Mouse (Mus musculus) right cerebral cortex, postnatal 25 days (tissue): Measurements from ENCODE around the gene Tmem91.
A peak's percentile ranks its signal among the peaks of the same experiment; 100 is the strongest.

Experiments
- DNase-seq: peaks from one replicate; pipeline ENCODE4 v3.0.0; 2022

The Tmem91 gene

DNA sequence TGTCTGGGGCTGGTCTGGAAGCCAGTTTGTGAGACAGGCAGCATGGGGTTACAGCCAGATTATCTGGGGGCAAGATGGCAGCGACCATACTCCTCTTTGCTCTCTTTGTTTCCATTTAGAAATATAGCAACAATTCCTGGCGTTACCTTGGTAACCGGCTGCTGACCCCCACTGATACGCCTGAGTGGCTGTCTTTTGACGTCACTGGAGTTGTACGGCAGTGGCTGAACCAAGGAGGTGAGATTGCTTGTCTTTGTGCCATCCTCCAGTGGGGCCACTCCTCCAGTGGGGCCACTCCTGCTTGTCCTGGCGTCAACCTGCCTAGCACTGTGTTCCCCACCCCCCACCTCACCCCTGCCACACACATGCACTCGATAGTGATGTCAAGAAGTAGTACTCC, 19.1 kb upstream of the Tmem91 start:
- DNase-seq = no peak

DNA sequence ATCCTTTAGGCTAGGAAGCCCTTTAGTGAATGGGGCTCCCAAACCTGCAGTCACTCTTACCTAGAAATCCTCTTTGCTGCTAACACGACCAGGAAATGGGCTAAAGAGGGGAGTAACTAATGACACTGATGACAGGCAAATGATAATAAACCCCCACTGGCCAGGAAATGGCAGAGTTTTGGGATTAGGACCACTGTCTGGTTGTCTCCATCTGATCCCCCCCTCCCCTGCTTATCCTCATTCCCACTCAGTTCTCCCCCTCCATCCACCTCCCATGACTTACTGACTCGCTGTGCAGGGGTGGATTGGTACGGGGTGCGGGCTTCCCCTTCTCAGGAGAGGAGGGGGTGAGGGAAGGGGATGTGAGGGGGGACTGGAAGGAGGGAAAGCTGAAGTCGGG, 15.1 kb upstream of the Tmem91 start:
- DNase-seq = no peak

DNA sequence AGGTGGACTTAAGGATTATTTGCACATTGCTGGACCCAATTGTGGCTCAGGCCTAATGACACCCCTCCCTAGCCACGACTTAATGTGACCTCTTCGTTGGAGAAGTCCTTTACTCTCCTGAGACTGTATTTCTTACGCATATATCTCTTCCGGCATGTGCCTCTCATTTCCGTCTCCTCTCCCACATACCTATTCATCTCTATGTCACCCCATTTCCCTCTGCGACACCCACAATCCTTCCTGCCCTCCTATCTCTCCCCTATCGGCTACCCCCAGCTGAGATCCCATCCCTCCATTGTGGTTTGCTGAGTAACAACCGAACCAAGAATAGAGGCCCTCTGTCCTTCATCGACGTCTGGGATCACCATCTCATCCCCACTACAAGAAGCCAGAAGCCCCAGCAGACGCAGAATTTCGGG, 14.6 kb upstream of the Tmem91 start:
- DNase-seq = no peak

DNA sequence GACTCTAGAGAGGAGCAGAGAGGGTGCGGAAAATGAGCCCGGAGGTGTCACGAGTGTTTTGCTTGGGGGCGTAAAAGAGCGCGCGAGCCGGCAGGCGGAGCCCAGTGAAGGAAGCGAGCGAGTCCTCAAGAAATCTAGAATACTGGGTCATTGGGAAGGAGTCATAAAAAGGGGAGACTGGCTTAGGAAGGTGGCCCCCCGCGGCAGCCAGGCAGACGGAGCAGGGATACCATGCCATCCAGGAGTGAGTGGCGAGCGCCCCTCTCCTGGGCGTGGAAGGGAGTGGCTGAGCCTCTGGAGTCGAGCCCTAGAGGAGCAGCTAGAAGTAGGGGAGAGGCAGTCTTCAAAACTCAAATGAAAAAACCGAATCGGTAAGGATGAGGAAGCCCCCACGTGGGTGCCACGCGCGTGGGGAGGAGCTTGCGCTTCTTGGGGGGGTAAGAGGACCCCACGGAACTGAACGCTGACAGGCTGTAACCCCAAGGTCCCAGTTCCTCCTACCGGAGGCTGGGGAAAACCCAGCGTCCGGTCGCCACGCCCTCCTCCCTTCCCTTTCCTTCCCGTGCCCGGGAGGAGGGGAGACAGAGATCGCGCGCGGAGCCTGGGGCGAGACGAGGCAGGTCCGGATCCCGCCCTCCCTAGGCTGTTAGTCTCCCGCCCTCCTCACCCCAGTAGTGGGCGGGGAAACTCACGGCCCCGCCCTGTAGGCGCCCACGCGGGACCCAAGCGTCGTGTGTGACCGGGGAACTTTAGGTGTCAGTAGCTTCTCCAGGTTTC, 14.0 kb upstream of the Tmem91 start:
- DNase-seq = no peak

DNA sequence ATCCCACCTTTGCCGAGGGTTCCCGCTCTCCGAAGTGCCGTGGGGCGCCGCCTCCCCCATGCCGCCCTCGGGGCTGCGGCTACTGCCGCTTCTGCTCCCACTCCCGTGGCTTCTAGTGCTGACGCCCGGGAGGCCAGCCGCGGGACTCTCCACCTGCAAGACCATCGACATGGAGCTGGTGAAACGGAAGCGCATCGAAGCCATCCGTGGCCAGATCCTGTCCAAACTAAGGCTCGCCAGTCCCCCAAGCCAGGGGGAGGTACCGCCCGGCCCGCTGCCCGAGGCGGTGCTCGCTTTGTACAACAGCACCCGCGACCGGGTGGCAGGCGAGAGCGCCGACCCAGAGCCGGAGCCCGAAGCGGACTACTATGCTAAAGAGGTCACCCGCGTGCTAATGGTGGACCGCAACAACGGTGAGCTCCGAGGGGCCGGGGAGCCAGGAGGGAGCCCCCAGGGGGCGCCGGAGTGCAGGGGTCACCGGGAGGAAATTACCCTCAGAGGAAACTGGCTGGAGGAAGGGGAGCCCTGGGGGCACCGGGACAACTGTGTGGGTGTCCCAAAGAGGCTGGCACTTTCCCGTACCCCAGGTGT, 12.9 kb upstream of the Tmem91 start:
- no peak for DNase-seq

DNA sequence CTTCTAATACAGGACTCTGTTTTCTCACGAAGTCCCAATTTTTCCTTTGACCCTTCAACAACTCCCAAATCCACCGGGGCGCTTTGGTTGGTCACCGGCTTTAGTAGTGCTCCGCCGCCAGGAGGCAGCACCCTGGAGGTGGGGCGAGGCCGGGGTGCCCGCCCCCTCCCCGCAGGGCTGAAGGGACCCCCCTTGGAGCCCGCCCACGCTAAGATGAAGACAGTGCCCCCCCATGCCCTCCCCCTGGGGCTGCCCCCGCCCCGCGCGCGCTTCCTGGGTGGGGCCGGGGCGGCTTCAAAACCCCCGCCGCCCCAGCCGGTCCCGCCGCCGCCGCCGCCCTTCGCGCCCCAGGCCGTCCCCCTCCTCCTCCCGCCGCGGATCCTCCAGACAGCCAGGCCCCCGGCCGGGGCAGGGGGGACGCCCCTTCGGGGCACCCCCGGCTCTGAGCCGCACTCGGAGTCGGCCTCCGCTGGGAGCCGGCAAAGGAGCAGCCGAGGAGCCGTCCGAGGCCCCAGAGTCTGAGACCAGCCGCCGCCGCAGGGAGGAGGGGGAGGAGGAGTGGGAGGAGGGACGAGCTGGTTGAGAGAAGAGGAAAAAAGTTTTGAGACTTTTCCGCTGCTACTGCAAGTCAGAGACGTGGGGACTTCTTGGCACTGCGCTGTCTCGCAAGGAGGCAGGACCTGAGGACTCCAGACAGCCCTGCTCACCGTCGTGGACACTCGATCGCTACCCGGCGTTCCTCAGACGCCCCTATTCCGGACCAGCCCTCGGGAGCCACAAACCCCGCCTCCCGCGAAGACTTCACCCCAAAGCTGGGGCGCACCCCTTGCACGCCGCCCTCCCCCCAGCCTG, 11.9 kb upstream of the Tmem91 start, which contains the start of gene Tgfb1:
TSS of gene Tgfb1 (plus strand) at position 323 of the 852 bp plus-strand sequence.
- DNase-seq = no peak

DNA sequence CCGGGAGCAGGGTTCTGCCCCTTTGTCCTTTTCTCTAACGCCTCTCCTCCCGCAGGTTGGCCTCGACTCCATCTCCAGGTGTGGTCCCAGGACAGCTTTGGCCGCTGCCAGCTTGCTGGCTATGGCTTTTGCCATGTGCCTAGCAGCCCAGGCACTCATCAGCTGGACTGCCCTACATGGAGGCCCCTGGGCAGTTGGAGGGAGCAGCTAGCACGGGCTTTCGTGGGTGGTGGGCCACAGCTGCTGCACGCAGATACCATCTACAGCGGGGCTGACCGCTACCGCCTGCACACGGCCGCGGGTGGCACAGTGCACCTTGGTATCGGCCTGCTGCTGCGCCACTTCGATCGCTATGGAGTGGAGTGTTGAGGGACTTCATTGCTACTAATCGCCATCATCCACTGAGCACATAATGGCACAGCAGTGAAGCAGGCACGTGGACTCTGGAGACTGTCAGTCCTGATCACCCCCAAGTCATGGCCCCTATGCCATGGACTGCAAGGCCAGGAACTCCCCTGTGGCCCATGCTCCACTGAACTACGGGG, 11.0 kb upstream of the Tmem91 start:
- DNase-seq = no peak

DNA sequence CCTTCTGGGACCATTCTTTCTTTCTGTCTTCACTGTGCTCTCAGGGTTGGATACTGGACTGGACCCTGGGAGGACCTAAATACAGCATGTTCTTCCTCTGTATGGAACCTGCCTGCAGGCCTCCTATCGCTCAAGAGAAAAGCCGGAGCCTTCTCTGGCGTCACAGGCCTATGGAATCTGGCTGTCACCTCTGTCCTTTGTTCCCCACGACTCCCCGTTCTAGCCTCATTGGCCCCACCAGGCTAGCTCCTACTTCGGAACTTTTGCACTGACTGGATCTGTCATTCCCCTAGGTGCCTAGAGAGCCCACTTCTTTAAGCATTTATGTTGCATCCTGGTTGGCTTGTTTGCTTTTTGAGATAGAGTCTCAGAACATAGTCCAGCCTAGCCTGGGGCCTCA, 9.7 kb upstream of the Tmem91 start:
- no peak for DNase-seq

DNA sequence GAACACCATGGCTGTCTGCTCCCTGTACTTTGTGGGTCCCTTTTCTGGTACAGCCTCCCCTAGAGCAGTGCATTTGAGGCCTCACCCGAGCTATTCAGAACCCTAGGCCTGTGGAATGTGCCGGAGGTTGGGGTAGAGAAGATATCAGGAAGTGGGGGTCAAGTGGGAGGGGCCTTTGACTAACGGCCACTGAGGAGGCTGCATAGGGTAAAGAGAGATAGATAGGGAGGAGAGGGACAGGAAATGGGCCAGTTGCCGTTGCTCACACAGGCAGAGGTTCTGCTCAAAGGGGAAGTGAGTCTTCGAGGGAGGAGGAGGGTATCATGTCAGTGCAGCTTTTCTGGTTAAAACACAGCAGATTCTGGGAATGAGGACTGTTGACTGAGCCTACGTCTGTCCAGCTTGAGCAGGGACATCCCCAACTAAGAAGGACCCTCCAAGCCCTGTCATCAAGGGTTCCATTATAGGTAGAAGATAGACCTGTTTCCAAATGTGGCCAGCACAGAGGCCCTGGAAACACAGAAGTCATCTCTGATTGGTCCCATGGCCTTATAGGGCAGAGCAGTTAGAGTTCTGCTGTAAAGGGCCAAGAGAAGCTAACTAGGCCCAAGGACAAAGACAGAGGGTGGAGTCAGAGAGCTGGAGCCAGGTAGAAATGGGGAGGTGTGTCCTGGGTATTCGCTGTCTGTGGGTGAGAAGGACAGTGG, 8.7 kb upstream of the Tmem91 start:
- DNase-seq = no peak

DNA sequence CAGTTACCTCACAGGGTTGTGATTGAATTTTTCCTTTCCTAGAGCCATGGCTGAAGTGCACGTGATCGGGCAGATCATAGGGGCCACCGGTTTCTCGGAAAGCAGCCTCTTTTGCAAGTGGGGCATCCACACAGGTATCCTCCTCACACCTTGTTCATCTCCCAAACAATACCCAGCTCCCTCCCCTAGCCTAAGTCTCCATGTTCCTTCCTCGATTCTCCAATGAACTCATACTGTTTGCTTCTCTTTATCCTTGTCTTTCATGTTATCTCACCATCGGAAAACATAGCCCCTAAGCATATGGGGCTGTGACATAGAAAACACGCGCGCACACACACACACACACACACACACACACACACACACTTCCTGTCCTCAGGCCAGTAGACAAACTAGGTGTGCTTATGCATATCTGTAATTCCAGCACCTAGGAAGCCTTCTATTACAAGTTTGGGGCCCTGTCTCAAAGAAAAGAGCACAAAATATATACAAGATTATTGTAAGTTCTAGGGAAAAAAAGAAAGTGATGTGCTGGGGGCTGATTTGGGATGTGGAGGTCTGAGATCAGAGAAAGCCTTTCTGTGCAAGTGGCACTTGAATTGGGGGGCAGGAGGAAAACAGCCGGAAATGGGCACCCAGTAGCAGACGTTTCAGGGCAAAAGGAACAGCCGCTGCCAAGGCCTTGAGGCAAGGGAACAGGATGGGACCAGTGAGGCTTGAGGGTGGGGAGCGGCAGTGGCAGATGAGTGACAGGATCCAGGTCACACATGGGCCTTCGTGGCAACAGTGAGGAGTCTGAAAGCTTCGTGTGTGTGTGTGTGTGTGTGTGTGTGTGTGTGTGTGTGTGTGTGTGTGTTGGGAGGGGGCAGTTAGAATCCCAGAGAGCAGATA, 6.6 kb upstream of the Tmem91 start:
- no peak for DNase-seq

DNA sequence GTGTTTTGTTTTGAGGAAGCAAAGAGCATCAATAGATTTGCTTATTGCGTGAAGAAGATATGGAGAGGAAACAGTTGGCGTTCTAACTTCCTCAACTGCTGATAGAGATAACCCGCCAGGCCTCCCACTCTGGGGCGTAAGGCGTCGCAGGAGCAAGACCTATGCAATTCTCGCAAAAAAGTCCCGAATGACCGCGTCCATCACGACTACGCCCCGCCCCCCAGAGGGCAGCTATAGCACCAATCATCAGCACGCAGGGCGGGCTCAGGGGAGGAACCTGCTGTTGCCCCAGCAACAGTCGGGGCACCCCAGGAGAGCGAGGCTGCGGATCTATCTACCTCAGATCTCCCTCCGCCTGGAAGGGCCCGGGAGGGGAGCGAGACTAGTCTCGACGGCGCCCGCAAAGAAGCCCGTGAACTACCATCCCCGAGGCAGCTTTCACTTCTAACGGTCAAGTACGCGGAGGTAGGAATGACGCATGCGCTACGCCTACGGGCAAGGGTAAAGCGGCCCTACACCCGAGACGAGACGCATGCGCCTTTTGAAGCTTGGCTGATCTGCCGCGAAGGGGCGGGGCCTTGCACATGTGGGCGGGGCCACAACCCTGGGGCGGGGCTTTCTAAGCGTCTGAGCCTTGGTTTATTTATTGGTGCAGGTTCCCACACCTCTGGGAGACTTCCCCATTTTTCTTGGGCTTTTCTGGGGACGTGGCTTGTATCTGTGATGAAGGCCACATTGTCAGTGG, 5.7 kb upstream of the Tmem91 start, which contains the start of gene B9d2:
TSS of gene B9d2 (plus strand) at position 267 of the 745 bp plus-strand sequence.
- peak; percentile 92 for DNase-seq

DNA sequence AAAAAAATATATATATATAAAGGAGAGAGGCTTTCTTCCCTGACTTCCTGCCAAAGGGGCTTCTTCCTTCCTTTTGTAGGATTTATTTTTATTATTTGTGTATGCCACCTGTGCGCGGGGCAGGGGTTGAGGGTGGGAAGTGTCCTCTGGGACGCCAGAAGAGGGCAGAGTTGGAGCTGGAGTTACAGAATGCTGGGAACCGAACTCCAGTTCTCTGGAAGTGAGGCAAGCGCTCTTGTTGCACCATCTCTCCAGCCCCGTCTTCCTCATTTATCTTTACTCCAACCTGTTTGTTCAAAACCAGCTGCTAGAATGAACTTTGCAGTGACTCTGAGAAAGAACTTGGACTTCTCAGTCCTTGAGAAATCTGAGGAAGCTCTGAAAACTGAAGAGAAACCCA, 5.0 kb upstream of the Tmem91 start:
- no peak for DNase-seq

DNA sequence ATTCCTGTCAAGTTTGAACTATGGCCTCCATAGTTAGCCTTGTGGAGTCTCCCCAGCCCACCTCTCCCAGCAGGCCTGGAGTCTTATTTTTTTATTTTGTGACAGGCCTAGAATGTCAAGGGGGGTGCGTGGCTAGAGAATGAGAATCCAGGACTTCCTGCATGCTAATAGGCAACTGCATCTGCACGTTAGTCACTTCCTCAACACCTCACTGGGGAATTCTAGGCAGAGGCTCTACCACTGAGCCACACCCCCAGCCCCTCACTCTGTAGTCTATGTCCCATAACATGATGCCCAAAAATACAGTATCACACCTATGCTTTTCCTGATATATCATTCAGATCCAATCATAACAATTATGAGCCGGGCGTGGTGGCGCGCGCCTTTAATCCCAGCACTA, 2.0 kb upstream of the Tmem91 start:
- DNase-seq = no peak

DNA sequence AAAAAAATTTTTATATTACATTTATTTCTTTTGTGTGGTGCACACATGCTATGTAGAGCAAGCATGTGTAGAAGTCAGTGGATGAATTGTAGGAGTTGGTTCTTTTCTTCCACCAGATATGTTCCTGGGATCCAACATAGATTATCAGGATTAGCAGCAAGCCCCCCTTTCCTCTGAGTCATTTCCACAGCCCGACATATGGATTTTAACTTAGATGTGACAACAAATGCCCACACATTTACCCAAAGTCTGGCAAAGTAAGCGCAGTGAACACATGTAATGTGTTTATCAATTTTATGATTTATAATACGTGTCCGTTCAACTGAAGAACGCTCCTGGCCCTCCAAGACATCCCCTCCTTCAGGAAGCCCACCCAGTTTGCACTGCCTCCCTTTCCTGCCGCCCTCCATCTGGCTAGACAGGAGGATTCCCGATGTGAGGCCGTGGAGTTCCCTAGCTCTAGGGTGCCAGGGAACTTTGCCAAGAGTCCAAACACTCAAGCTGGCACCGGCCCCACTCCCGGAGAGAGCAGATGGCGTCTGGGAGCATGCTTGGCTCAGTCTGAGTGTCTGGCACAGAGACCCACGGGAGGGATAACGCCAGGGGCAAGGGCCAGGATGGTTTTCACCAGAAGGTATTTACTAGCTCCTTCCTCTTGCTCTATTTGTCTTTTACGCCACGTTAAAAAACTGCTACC, 1.3 kb upstream of the Tmem91 start:
- peak; percentile 90 for DNase-seq

DNA sequence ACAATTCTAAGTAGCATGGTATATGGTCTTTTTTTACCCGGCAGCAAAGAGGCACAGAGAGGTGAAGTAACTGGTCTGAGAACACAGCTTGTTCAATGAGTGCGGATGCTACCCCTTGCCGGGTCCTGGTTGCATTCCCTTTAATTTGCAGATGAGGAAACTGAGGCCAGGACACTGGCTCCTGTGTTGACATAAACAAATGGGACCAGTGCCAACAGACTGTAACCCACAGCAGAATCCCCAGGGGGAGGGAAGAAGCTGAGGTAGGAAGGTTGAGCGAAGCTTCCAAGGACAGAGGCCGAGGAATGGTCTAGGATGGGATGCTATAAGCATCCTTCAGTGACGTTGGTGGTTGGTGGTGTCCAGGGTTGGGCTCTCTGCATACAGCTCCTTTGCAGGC, 439 bp upstream of the Tmem91 start:
- no peak for DNase-seq

DNA sequence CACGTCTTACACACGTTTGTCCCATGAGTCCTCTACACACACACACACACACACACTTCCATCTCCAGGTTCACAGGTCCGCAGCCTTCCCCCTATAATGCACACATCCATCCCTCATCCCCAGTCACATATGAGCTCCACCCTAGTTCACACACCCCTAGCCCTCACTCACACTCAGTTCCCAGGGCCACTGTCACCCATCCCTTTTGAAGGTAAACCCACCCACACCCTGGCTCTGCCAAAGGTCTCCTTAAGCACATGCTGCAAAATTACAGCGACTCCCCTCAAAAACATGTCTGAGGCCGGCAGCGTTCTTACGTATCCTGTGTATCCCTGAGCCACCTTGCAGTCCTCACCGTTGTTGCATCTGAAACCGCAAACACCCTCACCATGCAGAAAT, 669 bp downstream of the Tmem91 start:
- no peak for DNase-seq

DNA sequence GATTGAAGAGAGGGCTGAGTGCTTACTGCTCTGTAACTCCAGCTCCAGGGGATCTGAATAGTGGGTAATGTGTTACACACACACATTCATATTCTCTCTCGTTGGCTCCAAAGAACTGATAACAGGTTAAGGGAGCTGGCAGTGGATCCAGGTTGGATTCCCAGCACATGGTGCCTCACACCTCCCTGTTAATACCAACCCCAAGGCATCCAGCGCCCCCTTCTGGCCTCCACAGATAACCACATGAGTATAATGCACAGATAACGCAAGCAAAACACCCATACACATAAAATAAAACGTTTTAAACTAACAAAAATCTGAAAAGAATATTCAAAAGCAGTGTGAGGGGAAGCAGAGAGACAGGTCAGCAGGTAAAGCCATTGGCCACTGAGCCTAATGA, 2.5 kb downstream of the Tmem91 start:
- DNase-seq = no peak

DNA sequence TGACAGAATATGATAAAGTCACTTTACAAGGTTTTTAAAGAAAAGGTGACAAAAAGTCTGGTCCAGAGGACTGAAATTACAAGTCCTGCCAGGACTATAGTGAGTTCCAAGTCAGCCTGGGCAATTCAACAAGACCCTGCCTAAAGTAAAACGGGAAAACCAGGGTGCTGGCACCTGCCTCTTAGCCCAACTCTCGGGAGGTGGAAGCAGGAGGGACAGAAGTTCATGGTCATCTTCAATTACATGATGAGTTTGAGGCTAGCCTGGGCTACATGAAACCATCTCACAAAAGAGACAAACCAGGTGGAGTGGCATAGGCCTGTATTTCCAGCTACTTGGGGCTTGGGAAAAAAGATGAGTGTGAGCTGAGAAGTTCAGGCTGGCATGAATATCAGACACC, 3.3 kb downstream of the Tmem91 start:
- no peak for DNase-seq

DNA sequence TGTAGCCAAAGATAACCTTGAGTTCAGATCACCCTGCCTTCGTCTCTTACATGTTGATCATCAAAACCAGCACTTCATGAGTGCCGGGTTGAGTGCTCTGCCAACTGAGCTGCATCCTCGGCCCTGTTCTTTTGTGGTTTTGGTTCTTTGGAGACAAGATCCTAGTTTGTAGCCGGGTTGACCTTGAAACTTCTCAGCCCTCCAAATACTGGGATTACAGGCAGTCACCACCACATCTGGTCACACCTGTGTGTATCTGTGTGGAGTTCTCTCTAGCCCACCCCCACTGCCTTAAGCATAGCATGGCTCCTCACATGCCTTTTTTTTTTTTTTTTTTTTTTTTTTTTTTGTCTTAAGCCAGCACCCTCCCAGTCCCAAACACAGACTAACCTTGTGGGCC, 4.9 kb downstream of the Tmem91 start:
- no peak for DNase-seq

DNA sequence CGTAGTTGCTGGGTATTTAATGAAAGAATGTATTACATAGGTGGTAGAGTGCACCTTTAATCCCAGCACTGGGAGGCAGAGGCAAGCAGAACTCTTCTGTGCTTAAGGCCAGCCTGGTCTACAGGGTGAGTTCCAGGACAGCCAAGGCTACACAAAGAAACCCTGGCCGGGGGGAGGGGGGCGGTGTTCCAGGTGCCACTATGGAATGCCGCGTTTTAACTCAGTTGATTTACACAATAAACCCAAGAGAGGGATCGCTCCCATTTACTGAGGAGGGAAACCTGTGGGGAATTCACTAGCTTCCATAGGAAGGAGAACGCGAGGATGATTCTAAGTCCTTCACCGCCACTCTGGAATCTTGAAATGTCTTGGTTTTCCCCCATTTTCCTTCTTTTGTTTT, 5.3 kb downstream of the Tmem91 start:
- no peak for DNase-seq
